Mouse (Mus musculus) CH12.LX (cell line): Measurements from ENCODE around the gene Bend3. TPM values are rescaled to one million over a fixed set of nuclear protein-coding genes. Genes with fewer than 3 reads are reported as not detected.

Experiments
- DNase-seq: peaks from one replicate; pipeline ENCODE4 v3.0.0-alpha.2; 2013; ENCODE audit errors: extremely low read depth
- H3K27ac ChIP-seq: 2 replicates; pipeline ENCODE4 v1.5.1; 2012; ENCODE audit warnings: low read depth, mild to moderate bottlenecking, control low read depth, moderate library complexity; ENCODE audit not compliant: insufficient read depth
- H3K27me3 ChIP-seq: replicated peaks from 2 replicates; pipeline ENCODE3; 2012; ENCODE audit warnings: inconsistent platforms
- H3K36me3 ChIP-seq, 2 experiments: replicated peaks in 1 of 2; 2 replicates each; pipeline versions ENCODE3 to v1.6.1; 2012; ENCODE audit warnings: inconsistent platforms in 1 of 2, low read length in 1 of 2, mild to moderate bottlenecking in 1 of 2, mixed read lengths in 1 of 2, moderate library complexity in 1 of 2; ENCODE audit not compliant: control insufficient read depth in 1 of 2, insufficient read depth in 1 of 2
- H3K4me1 ChIP-seq, 2 experiments: 2 replicates each; pipeline ENCODE4 v1.6.1; 2012; ENCODE audit warnings: inconsistent platforms in 1 of 2, moderate library complexity in 1 of 2; ENCODE audit not compliant: insufficient read depth in 2 of 2, control insufficient read depth in 1 of 2
- H3K4me2 ChIP-seq: 2 replicates; pipeline ENCODE4 v1.6.1; 2012; ENCODE audit warnings: low read depth, mild to moderate bottlenecking, control low read depth; ENCODE audit not compliant: poor library complexity, insufficient read depth, severe bottlenecking
- H3K4me3 ChIP-seq, 3 experiments: fragments of 150-350 bp in 1 of 3; sonication (generic) in 1 of 3; replicated peaks in 1 of 3; 2 replicates each; pipeline versions ENCODE3 to v1.5.1; 2011 to 2012; ENCODE audit warnings: low read depth in 2 of 3, low read length in 2 of 3, mild to moderate bottlenecking in 2 of 3, moderate library complexity in 2 of 3, control low read depth in 1 of 3, improper control_type of control experiment in 1 of 3, inconsistent platforms in 1 of 3, mixed read lengths in 1 of 3; ENCODE audit not compliant: poor library complexity in 1 of 3
- H3K79me2 ChIP-seq: replicated peaks from 2 replicates; pipeline ENCODE4 v1.6.1; 2012; ENCODE audit warnings: mild to moderate bottlenecking, moderate library complexity; ENCODE audit not compliant: control insufficient read depth, poor library complexity, insufficient read depth, severe bottlenecking; ENCODE audit errors: extremely low read depth
- H3K9ac ChIP-seq: 2 replicates; pipeline ENCODE4 v1.6.1; 2012; ENCODE audit warnings: low read depth, mild to moderate bottlenecking, control low read depth, moderate library complexity; ENCODE audit not compliant: insufficient read depth
- H3K9me3 ChIP-seq: replicated peaks from 2 replicates; pipeline ENCODE3; 2012; ENCODE audit warnings: low read length, inconsistent platforms, mixed read lengths
- BHLHE40 ChIP-seq: IDR thresholded peaks from 2 replicates; pipeline ENCODE4 v1.6.1; 2011; ENCODE audit warnings: mild to moderate bottlenecking, low read depth, low read length, improper control_type of control experiment
- CHD2 ChIP-seq: IDR thresholded peaks from 2 replicates; pipeline ENCODE4 v1.6.1; 2011; ENCODE audit warnings: low read length, improper control_type of control experiment
- ELF1 ChIP-seq: IDR thresholded peaks from 2 replicates; pipeline ENCODE4 v1.6.1; 2014; ENCODE audit warnings: low read depth, mild to moderate bottlenecking, inconsistent platforms, low read length, improper control_type of control experiment
- EP300 ChIP-seq: IDR thresholded peaks from 2 replicates; pipeline ENCODE4 v1.6.1; 2011; ENCODE audit warnings: low read length, improper control_type of control experiment
- HCFC1 ChIP-seq: IDR thresholded peaks from 2 replicates; pipeline ENCODE4 v1.6.1; 2012; ENCODE audit warnings: low read depth, mild to moderate bottlenecking, inconsistent platforms, low read length, improper control_type of control experiment
- IRF4 ChIP-seq: IDR thresholded peaks from 2 replicates; pipeline ENCODE4 v1.6.1; 2014; ENCODE audit warnings: low read depth, mild to moderate bottlenecking, inconsistent platforms, low read length, improper control_type of control experiment
- JUN ChIP-seq: IDR thresholded peaks from 2 replicates; pipeline ENCODE4 v1.6.1; 2011; ENCODE audit warnings: low read depth, mild to moderate bottlenecking, low read length, improper control_type of control experiment, moderate library complexity; ENCODE audit not compliant: insufficient read depth
- KAT2A ChIP-seq: IDR thresholded peaks from 2 replicates; pipeline ENCODE4 v1.6.1; 2012; ENCODE audit warnings: low read length, improper control_type of control experiment, inconsistent platforms; ENCODE audit not compliant: insufficient replicate concordance
- MXI1 ChIP-seq: IDR thresholded peaks from 2 replicates; pipeline ENCODE4 v1.6.1; 2011; ENCODE audit warnings: mild to moderate bottlenecking, low read depth, low read length, improper control_type of control experiment
- MYC ChIP-seq: IDR thresholded peaks from 2 replicates; pipeline ENCODE4 v1.6.1; 2011; ENCODE audit warnings: low read depth, mild to moderate bottlenecking, improper control_type of control experiment, low read length
- NELFE ChIP-seq: IDR thresholded peaks from 2 replicates; pipeline ENCODE4 v1.6.1; 2011; ENCODE audit warnings: low read depth, low read length, improper control_type of control experiment
- POLR2A ChIP-seq: IDR thresholded peaks from 2 replicates; pipeline ENCODE4 v1.6.1; 2011; ENCODE audit warnings: low read depth, mild to moderate bottlenecking, improper control_type of control experiment, low read length
- POLR2AphosphoS2 ChIP-seq: IDR thresholded peaks from 2 replicates; pipeline ENCODE4 v1.6.1; 2011; ENCODE audit warnings: low read depth, low read length, improper control_type of control experiment
- RAD21 ChIP-seq: IDR thresholded peaks from 2 replicates; pipeline ENCODE4 v1.6.1; 2011; ENCODE audit warnings: low read depth, mild to moderate bottlenecking, low read length, improper control_type of control experiment, moderate library complexity
- RCOR1 ChIP-seq: conservative IDR thresholded peaks from 2 replicates; pipeline ENCODE4 v1.6.1; 2012; ENCODE audit warnings: low read depth, mild to moderate bottlenecking, inconsistent platforms, low read length, improper control_type of control experiment
- TBP ChIP-seq: conservative IDR thresholded peaks from 2 replicates; pipeline ENCODE4 v1.6.1; 2011; ENCODE audit warnings: low read depth, low read length, improper control_type of control experiment
- TCF12 ChIP-seq: IDR thresholded peaks from 2 replicates; pipeline ENCODE4 v1.6.1; 2014; ENCODE audit warnings: low read depth, mild to moderate bottlenecking, inconsistent platforms, low read length, improper control_type of control experiment
- UBTF ChIP-seq: IDR thresholded peaks from 2 replicates; pipeline ENCODE4 v1.6.1; 2012; ENCODE audit warnings: low read depth, mild to moderate bottlenecking, inconsistent platforms, low read length, improper control_type of control experiment, moderate library complexity
- USF1 ChIP-seq: IDR thresholded peaks from 2 replicates; pipeline ENCODE4 v1.6.1; 2014; ENCODE audit warnings: low read depth, mild to moderate bottlenecking, inconsistent platforms, low read length, improper control_type of control experiment
- USF2 ChIP-seq: conservative IDR thresholded peaks from 2 replicates; pipeline ENCODE4 v1.6.1; 2011; ENCODE audit warnings: low read depth, low read length, improper control_type of control experiment
- ZC3H11A ChIP-seq: IDR thresholded peaks from 2 replicates; pipeline ENCODE4 v1.6.1; 2012; ENCODE audit warnings: low read depth, mild to moderate bottlenecking, inconsistent platforms, low read length, improper control_type of control experiment
- ZKSCAN1 ChIP-seq: IDR thresholded peaks from 2 replicates; pipeline ENCODE4 v1.6.1; 2012; ENCODE audit warnings: low read depth, inconsistent platforms, low read length, improper control_type of control experiment, borderline replicate concordance
- ZMIZ1 ChIP-seq: IDR thresholded peaks from 2 replicates; pipeline ENCODE4 v1.6.1; 2012; ENCODE audit warnings: low read depth, mild to moderate bottlenecking, inconsistent platforms, low read length, improper control_type of control experiment
- dilution Hi-C: fragments of 300-500 bp; cut with MboI; formaldehyde crosslinking; loops from 2 replicates; pipeline ENCODE4 v1.14.3; 2020; ENCODE audit warnings: low sequenced_read_pairs; ENCODE audit not compliant: extremely low pct_unique_long_range_greater_than_20kb, extremely low pct_ligation_motif_present
- in situ Hi-C: fragments of 300-500 bp; cut with MboI; formaldehyde crosslinking; loops from 3 replicates; pipeline ENCODE4 v1.14.3; 2019; ENCODE audit warnings: low sequenced_read_pairs, low pct_ligation_motif_present, low pct_unique_long_range_greater_than_20kb, mixed read lengths
- polyA plus RNA-seq: library from polyadenylated mRNA; unstranded; fragments of >175 nt; gene quantifications from 2 replicates; pipeline ENCODE4 v1.2.1, GENCODE M21; 2012; ENCODE audit warnings: low read depth; ENCODE audit not compliant: insufficient read length
- total RNA-seq, 2 experiments: library from RNA; depleted of rRNA; stranded (reverse); fragments of 300-350 nt in 1 of 2; fragments of >200 nt in 1 of 2; gene quantifications; 2 replicates each; pipeline ENCODE4 v1.2.3; 2012 to 2014

Gene Bend3
- total and polyA plus RNA-seq, 3 experiments: 7.4 to 18.9 (median 8.7) TPM

DNA sequence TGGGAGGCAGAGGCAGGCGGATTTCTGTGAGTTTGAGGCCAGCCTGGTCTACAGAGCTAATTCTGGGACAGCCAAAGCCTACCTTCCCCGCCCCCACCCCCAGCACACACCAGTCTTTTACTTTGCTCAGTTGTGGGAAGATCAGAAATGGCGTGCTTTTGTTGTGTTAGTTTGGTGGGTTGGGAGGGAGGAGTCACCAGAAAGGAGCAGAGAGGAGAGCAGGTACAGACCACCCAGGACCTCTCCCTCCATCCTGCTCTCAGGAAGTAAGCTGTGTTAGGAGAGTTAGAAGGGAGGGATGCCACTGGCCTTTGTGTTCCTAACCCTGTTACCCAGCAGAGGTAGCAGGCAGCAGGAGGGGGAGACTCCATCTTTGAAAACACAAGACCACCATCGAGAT, 28.4 kb downstream of the Bend3 start:
- DNase-seq: no peak
- Histone ChIP-seq H3K4me3 (no peak overlapping the region), H3K4me2 (no peak overlapping the region), H3K79me2 (no peaks in the 10 kb centered on the region), H3K9me3 (no peaks in the 10 kb centered on the region), H3K36me3 (peaks cover 29 to 73% of the 10 kb centered on the region in 2 experiments), H3K9ac (no peak overlapping the region), H3K4me1 (peaks cover 2 to 31% of the 10 kb centered on the region in 2 experiments; a peak in 2 of 4 replicates), H3K27me3 (no peaks in the 10 kb centered on the region), H3K27ac (no peak overlapping the region)
- in situ Hi-C loops (no loop called here), dilution Hi-C loops (no loop called here)
- TF ChIP-seq ZMIZ1: no peak
- no peak for TF ChIP-seq NELFE
- TF ChIP-seq ZKSCAN1: no peak
- TF ChIP-seq HCFC1: no peak
- no peak for TF ChIP-seq UBTF
- no peak for TF ChIP-seq MXI1
- no peak for TF ChIP-seq ELF1
- TF ChIP-seq ZC3H11A: no peak
- no peak for TF ChIP-seq TBP
- TF ChIP-seq RCOR1: no peak
- TF ChIP-seq RAD21: no peak
- no peak for TF ChIP-seq TCF12

DNA sequence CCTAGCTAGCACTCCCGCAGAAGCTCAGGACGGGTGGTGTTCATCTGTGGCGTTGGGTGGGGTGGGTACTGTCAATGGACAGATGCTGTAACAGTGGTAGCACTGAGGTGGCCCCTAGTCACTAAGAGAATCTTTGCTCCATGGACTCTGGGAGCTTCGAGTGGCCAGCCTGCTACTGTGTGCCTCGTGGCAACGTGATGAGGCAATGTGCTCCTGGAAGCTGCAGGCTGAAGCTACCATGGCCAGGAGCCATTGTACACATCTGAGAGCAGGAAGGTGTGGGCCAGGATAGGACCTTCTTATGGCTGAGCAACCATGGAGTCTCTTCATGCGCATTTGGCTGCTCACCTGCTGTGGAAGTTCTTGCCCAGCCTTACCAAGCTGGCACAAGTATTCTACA, 30.6 kb downstream of the Bend3 start:
- Histone ChIP-seq H3K36me3 (peaks cover 36 to 78% of the 10 kb centered on the region in 2 experiments), H3K4me1 (peaks cover 0 to 14% of the 10 kb centered on the region in 2 experiments; a peak in 2 of 4 replicates), H3K4me3 (no peak overlapping the region), H3K27me3 (no peaks in the 10 kb centered on the region), H3K9me3 (no peaks in the 10 kb centered on the region)
- dilution Hi-C loops: no loop called here
- no peak for DNase-seq
- in situ Hi-C loops: no loop called here
- TF ChIP-seq MXI1 (no peak), CHD2 (no peak), KAT2A (no peak), JUN (no peak), IRF4 (no peak), ZMIZ1 (no peak), USF1 (no peak), ELF1 (no peak), POLR2A (no peak), TBP (no peak), USF2 (no peak), NELFE (no peak), ZKSCAN1 (no peak), MYC (no peak), EP300 (no peak), POLR2AphosphoS2 (no peak), BHLHE40 (no peak)
- TF ChIP-seq, all 38 proteins: peak for 0
- no peak overlapping the region for H3K27ac ChIP-seq
- no peak overlapping the region for H3K4me2 ChIP-seq
- H3K9ac ChIP-seq: no peak overlapping the region
- H3K79me2 ChIP-seq: no peaks in the 10 kb centered on the region
